Mouse (Mus musculus) lung, postnatal 0 days (tissue): Measurements from ENCODE around the gene Wdr63. TPM values are rescaled to one million over a fixed set of nuclear protein-coding genes. Genes with fewer than 3 reads are reported as not detected.

Experiments
- ATAC-seq: fragments of 200-750 bp; cut with Nextera tagmentation; 2 replicates; pipeline ENCODE4 v1.8.0; 2017; ENCODE audit warnings: moderate library complexity
- DNase-seq: peaks from one replicate; pipeline ENCODE4 v3.0.0-alpha.2; 2016; ENCODE audit warnings: low spot score
- H3K27ac ChIP-seq: fragments of 300-500 bp; sonication (generic); 2 replicates; pipeline ENCODE4 v1.5.1; 2014; ENCODE audit warnings: antibody characterized with exemption, mild to moderate bottlenecking, low read length, mixed read lengths
- H3K27me3 ChIP-seq: fragments of 300-500 bp; sonication (generic); replicated peaks from 2 replicates; pipeline ENCODE4 v1.6.1; 2014; ENCODE audit warnings: low read length, mixed read lengths; ENCODE audit not compliant: insufficient read depth
- H3K36me3 ChIP-seq: fragments of 300-500 bp; sonication (generic); 2 replicates; pipeline ENCODE4 v1.6.1; 2014; ENCODE audit warnings: low read length, mixed read lengths; ENCODE audit not compliant: insufficient read depth
- H3K4me1 ChIP-seq: fragments of 300-500 bp; sonication (generic); 2 replicates; pipeline ENCODE4 v1.6.1; 2014; ENCODE audit warnings: antibody characterized with exemption, low read depth, low read length, mixed read lengths; ENCODE audit not compliant: insufficient read depth
- H3K4me2 ChIP-seq: fragments of 300-500 bp; sonication (generic); replicated peaks from 2 replicates; pipeline ENCODE4 v1.6.1; 2014; ENCODE audit warnings: low read depth, mild to moderate bottlenecking, low read length, moderate library complexity, mixed read lengths
- H3K4me3 ChIP-seq: fragments of 300-500 bp; sonication (generic); 2 replicates; pipeline ENCODE4 v1.5.1; 2014; ENCODE audit warnings: low read depth, low read length
- H3K9ac ChIP-seq: fragments of 300-500 bp; sonication (generic); replicated peaks from 2 replicates; pipeline ENCODE4 v1.6.1; 2014; ENCODE audit warnings: low read depth, mild to moderate bottlenecking
- H3K9me3 ChIP-seq: fragments of 300-500 bp; sonication (generic); 2 replicates; pipeline ENCODE4 v1.6.1; 2016; ENCODE audit warnings: low read length, mixed read lengths
- CTCF ChIP-seq: IDR thresholded peaks from 2 replicates; pipeline ENCODE4 v1.5.1; 2016; ENCODE audit warnings: antibody characterized with exemption, mild to moderate bottlenecking
- EP300 ChIP-seq: IDR thresholded peaks from 2 replicates; pipeline ENCODE4 v1.6.1; 2016; ENCODE audit warnings: antibody characterized with exemption, mild to moderate bottlenecking, control low read depth
- WGBS: fragments of 180-500 bp; shearing (Covaris S2); extraction: QIAGEN DNeasy Blood & Tissue Kit; methylation state at CpG from one replicate; pipeline ENCODE4 v1.1.7; 2014; 5-methylcytosine and 5-hydroxymethylcytosine counted together
- polyA plus RNA-seq: library from polyadenylated mRNA; unstranded; fragments of >200 nt; fragmentation: Nextera tagmentation; extraction: Ambion mirVana; gene quantifications from 2 replicates; pipeline ENCODE4 v1.2.1, GENCODE M21; 2015

Gene Wdr63
- polyA plus RNA-seq, 1 experiment from 2014 or later = 2.9 TPM

DNA sequence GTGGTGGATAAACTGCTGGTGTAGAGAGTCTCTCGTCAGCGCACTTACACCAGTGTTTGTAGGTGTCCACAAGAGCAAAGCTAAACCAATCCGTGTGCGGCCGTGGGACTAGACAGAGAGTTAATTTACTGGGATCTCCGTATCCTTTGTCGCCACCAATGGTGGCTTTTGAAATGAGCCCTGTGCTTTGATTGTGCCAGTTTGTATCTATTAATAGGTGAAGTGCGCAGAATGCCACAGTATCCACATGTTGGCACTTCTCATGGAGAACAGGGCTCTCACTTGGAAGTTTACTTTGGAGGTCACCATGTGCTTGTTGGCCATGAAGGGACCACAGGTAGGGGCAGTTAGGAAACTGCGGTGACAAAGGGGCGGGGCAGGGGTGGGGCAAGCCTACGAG is 66.5 kb downstream of the Wdr63 start:
- no peak overlapping the region for H3K4me3 ChIP-seq
- H3K4me1 ChIP-seq = no peaks in the 10 kb centered on the region
- no peaks in the 10 kb centered on the region for H3K9me3 ChIP-seq
- no peak overlapping the region for H3K27ac ChIP-seq
- H3K36me3 ChIP-seq = no peaks in the 10 kb centered on the region
- no peaks in the 10 kb centered on the region for H3K27me3 ChIP-seq
- 94% methylated on average over 11 of the region's 11 CpGs for WGBS
- DNase-seq (no peak), ATAC-seq (no peak)
- H3K4me2 ChIP-seq = no peak overlapping the region
- no peak overlapping the region for H3K9ac ChIP-seq
- TF ChIP-seq EP300 = no peak
- no peak for TF ChIP-seq CTCF

DNA sequence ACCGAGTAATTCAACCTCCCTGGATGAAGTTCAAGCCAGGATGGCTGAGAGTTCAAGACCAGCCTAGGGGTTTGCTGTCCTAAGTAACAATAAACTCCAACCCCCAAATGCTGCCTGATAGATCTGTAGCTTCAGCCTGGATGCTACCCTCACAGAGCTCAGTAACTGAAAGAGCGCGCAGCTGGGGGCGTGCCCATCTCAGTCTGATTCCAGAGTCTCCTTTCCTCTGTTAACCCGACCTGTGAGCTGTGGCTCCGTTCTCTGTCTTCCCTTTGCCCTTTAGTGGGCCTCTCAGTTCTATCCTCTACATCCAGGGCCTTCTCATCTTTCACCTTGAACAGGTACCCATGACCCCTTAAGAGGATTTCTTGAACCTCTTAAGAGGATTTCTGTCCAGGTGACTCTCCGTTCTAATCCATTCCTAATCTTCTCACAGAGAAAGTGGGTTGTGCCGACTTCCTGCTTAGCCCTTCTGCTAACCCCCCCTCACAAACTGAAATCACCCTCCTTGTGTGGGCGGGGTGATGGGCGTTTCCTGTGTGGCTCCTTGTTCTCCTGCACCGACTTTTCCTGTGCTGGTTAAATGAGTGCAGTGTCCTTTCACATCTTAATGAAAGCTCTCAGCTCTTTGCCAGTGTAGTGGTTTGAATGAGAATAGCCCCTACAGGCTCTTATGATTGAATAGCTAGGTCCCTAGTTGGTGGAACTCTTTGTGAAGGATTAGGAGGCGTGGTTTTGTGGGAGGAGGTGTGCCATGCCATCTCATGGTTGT is 68.6 kb downstream of the Wdr63 start:
- no peaks in the 10 kb centered on the region for H3K27me3 ChIP-seq
- DNase-seq (no peak), ATAC-seq (no peak)
- no peaks in the 10 kb centered on the region for H3K36me3 ChIP-seq
- WGBS = 50% methylated on average over 12 of the region's 12 CpGs
- no peak overlapping the region for H3K27ac ChIP-seq
- H3K9ac ChIP-seq = no peak overlapping the region
- H3K4me1 ChIP-seq = no peaks in the 10 kb centered on the region
- no peak for TF ChIP-seq EP300
- no peak for TF ChIP-seq CTCF
- H3K9me3 ChIP-seq = no peaks in the 10 kb centered on the region
- no peak overlapping the region for H3K4me2 ChIP-seq
- no peak overlapping the region for H3K4me3 ChIP-seq

DNA sequence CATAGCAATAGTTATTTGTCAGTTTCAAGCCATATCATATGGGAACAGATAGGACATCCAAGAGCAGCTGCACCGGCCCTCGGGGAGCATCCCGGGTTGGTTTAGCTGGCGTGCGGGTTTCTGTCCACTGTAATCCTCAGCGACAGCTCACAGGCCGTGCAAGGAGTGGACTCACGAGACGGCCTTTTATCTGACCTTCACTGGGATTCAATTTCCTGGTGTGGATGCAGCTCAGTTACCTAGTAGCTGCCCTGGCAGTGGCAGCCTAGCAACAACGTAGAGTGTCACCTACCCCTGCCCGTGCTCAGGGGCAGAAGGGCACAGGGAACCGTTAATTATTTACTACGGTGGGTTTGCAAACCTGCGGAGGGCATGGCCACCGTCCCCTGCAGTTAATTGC is 70.0 kb downstream of the Wdr63 start:
- Histone ChIP-seq H3K9me3 (no peaks in the 10 kb centered on the region), H3K27ac (no peak overlapping the region), H3K4me3 (no peak overlapping the region), H3K4me1 (no peaks in the 10 kb centered on the region), H3K36me3 (no peaks in the 10 kb centered on the region), H3K27me3 (no peaks in the 10 kb centered on the region), H3K9ac (no peak overlapping the region), H3K4me2 (no peak overlapping the region)
- DNase-seq (no peak), ATAC-seq (no peak)
- 36% methylated on average over 15 of the region's 15 CpGs for WGBS
- TF ChIP-seq CTCF (no peak), EP300 (no peak)

DNA sequence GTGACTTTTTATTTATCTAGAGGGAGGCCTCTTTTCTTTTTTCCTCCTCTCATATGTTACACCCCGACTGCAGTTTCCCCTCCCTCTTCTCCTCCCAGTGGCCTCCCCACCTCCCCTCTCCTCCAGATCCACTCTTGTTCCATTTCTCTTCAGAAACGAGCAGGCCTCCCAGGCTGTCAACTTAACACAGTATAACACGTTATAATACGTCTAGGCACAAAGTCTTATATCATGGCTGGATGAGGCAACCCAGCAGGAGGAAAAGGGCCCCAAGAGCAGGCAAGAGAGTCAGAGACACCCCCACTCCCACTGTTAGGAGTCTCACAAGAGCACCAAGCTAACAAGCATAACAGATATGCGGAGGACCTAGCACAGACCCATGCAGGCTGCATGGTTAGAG is 75.0 kb downstream of the Wdr63 start:
- no peaks in the 10 kb centered on the region for H3K4me1 ChIP-seq
- no peaks in the 10 kb centered on the region for H3K27me3 ChIP-seq
- TF ChIP-seq EP300 (no peak), CTCF (no peak)
- no peak overlapping the region for H3K4me3 ChIP-seq
- H3K9ac ChIP-seq = no peak overlapping the region
- no peak overlapping the region for H3K27ac ChIP-seq
- H3K36me3 ChIP-seq = no peaks in the 10 kb centered on the region
- H3K4me2 ChIP-seq = no peak overlapping the region
- H3K9me3 ChIP-seq = no peaks in the 10 kb centered on the region
- 79% methylated on average over 5 of the region's 5 CpGs for WGBS
- ATAC-seq (no peak), DNase-seq (no peak)

DNA sequence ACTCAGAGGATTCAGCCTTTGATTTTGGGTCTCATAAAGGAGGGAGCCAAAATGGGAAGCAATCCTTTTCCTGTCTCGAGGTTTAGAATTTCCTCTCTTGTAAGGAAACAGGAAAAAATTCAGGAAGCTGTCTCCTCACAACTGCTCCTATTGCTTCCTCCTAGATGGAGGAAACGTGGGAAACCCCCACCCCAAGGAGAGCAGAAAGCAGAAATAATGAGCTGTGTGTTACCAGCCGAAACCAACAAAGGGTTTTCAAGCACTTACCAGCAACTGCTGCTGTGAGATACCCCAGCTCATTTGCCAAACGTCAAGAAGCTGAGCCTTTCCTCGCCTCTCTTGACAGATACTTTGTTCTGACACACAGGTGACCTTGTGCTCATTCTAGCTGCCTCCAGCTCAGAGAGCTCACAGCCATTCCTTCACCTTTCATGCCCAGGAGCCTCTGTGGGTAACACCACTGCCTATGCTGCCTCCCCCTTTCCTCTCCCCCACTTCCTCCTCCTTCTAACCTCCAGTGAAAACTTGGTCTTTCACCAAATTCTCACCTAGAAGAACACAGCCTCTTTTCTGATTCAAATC is 77.6 kb downstream of the Wdr63 start:
- no peak overlapping the region for H3K4me2 ChIP-seq
- TF ChIP-seq EP300 (no peak), CTCF (no peak)
- DNase-seq (no peak), ATAC-seq (no peak)
- 19% methylated on average over 5 of the region's 5 CpGs for WGBS
- H3K9me3 ChIP-seq = no peaks in the 10 kb centered on the region
- H3K4me3 ChIP-seq = no peak overlapping the region
- no peaks in the 10 kb centered on the region for H3K36me3 ChIP-seq
- H3K9ac ChIP-seq = 0 out of 2 replicates have a peak overlapping the region, but pooled peaks have one; percentile 12
- no peak overlapping the region for H3K27ac ChIP-seq
- no peaks in the 10 kb centered on the region for H3K27me3 ChIP-seq
- H3K4me1 ChIP-seq = no peaks in the 10 kb centered on the region

DNA sequence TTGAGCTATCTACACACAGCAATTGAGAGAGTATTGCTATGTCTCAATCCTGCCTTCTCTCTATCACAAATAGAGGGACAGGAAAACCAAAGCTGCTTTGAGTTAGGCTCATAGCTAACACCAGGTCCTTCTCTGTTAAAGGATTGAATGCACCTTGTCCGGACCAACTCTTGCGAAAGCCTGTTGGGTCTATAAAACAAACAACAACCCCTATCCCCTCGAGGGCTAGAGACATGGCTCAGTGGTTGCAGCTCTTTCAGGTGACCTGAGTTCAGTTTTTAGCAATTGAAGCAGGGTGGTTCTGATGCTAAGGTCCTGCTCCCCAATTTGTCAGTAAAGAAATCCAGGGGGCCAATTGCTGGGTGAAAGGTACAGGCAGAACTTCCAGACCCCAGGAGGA is 78.7 kb downstream of the Wdr63 start:
- Histone ChIP-seq H3K4me2 (no peak overlapping the region), H3K4me3 (no peak overlapping the region), H3K9me3 (no peaks in the 10 kb centered on the region), H3K9ac (no peak overlapping the region), H3K27me3 (no peaks in the 10 kb centered on the region), H3K27ac (no peak overlapping the region), H3K36me3 (no peaks in the 10 kb centered on the region), H3K4me1 (no peaks in the 10 kb centered on the region)
- 68% methylated on average over 3 of the region's 3 CpGs for WGBS
- no peak for TF ChIP-seq EP300
- TF ChIP-seq CTCF = no peak
- ATAC-seq (no peak), DNase-seq (no peak)
